Mouse (Mus musculus): ENCODE data around the gene Ccr4. TPM values are rescaled to one million over a fixed set of nuclear protein-coding genes. Genes with fewer than 3 reads are reported as not detected.

Ccr4 gene
- total RNA-seq (2023) = 0.61 TPM

GRCm38 (mm10) chr9:114504816-114505215, at the start of gene Ccr4:
Ccr4 (minus strand) TSS chr9:114504916.

DNA sequence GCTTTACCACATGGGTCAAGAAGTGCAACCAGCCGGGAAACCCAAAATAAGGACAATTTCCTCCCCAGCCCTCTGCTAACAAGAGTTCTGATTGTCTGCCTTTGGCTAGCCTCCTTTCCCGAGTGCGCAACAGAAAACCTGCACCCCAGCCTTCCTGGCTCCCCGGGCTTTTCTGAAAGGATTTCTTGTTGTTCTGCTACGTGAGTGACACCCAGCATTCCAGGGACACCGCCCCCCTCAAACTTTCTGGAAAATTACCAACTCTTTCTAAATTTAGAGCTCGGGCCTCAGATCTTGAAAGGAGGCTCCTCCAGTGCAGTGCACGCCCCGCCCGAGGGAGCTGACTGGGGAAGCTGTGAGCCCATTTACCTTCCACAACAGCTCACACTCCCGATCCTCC, 10.6 kb upstream of the Ccr4 start, which contains the start of gene C130032M10Rik:
Gene C130032M10Rik (plus strand): TSS at position 334 of the 400 bp plus-strand sequence.

Other genes starting within 250 kb of the Ccr4 start
- gene Bcl2a1c, start 174.8 kb downstream of the Ccr4 start, total RNA-seq (2023) = not detected
- gene Crtap, start 114.2 kb downstream of the Ccr4 start, total RNA-seq (2023) = 9.2 TPM
- 20.2 TPM for gene Glb1, start 103.8 kb downstream of the Ccr4 start, total RNA-seq (2023)
- 13.1 TPM for gene Tmppe, start 103.8 kb downstream of the Ccr4 start, total RNA-seq (2023)
- not detected for gene C130032M10Rik, start 10.8 kb upstream of the Ccr4 start, total RNA-seq (2023)
- gene Trim71, start 59.5 kb upstream of the Ccr4 start, total RNA-seq (2023) = not detected
- gene Cnot10, start 135.3 kb upstream of the Ccr4 start, total RNA-seq (2023) = 77.8 TPM
- 46.3 TPM for gene Dync1li1, start 183.9 kb upstream of the Ccr4 start, total RNA-seq (2023)
- gene Cmtm6, start 226.2 kb upstream of the Ccr4 start, total RNA-seq (2023) = 86.4 TPM

All from CD8-positive naive resting alpha-beta T cell, adult 57 days (primary cell).